Mouse (Mus musculus) heart, embryonic 12.5 days (tissue): ENCODE measurements around the gene Pitx1. TPM values are rescaled to one million over a fixed set of nuclear protein-coding genes. Genes with fewer than 3 reads are reported as not detected.

ENCODE experiments used
- ATAC-seq: fragments of 200-750 bp; cut with Nextera tagmentation; 2 replicates; pipeline ENCODE4 v1.8.0; 2017; ENCODE audit warnings: moderate TSS enrichment, moderate library complexity; ENCODE audit not compliant: insufficient number of reproducible peaks, low FRiP score
- H3K27ac ChIP-seq: fragments of 300-500 bp; sonication (generic); 2 replicates; pipeline ENCODE4 v1.5.1; 2016; ENCODE audit warnings: mild to moderate bottlenecking, moderate library complexity; ENCODE audit not compliant: poor library complexity, severe bottlenecking
- H3K27me3 ChIP-seq: fragments of 300-500 bp; sonication (generic); replicated peaks from 2 replicates; pipeline ENCODE4 v1.6.1; 2016; ENCODE audit warnings: mild to moderate bottlenecking, moderate library complexity
- H3K36me3 ChIP-seq: fragments of 300-500 bp; sonication (generic); 2 replicates; pipeline ENCODE4 v1.6.1; 2016; ENCODE audit warnings: mild to moderate bottlenecking, moderate library complexity
- H3K4me1 ChIP-seq: fragments of 300-500 bp; sonication (generic); replicated peaks from 2 replicates; pipeline ENCODE4 v1.6.1; 2016; ENCODE audit warnings: mild to moderate bottlenecking
- H3K4me2 ChIP-seq: fragments of 300-500 bp; sonication (generic); 2 replicates; pipeline ENCODE4 v1.6.1; 2016; ENCODE audit warnings: mild to moderate bottlenecking, moderate library complexity
- H3K4me3 ChIP-seq: fragments of 300-500 bp; sonication (generic); 2 replicates; pipeline ENCODE4 v1.5.1; 2016; ENCODE audit warnings: mild to moderate bottlenecking
- H3K9ac ChIP-seq: fragments of 300-500 bp; sonication (generic); 2 replicates; pipeline ENCODE4 v1.6.1; 2016; ENCODE audit warnings: mild to moderate bottlenecking, moderate library complexity
- H3K9me3 ChIP-seq: fragments of 300-500 bp; sonication (generic); replicated peaks from 2 replicates; pipeline ENCODE4 v1.6.1; 2016; ENCODE audit warnings: mild to moderate bottlenecking, moderate library complexity
- whole genome bisulfite sequencing: fragments of 180-500 bp; shearing (Covaris S2); methylation state at CpG from one replicate; pipeline ENCODE4 v1.1.7; 2016; 5-methylcytosine and 5-hydroxymethylcytosine counted together
- polyA plus RNA-seq: library from polyadenylated mRNA; unstranded; fragments of >200 nt; fragmentation: Nextera tagmentation; extraction: Ambion mirVana; gene quantifications from 2 replicates; pipeline ENCODE4 v1.2.1, GENCODE M21; 2016

Pitx1 gene
- 0.54 and 0.87 TPM in 2 replicates for polyA plus RNA-seq

DNA sequence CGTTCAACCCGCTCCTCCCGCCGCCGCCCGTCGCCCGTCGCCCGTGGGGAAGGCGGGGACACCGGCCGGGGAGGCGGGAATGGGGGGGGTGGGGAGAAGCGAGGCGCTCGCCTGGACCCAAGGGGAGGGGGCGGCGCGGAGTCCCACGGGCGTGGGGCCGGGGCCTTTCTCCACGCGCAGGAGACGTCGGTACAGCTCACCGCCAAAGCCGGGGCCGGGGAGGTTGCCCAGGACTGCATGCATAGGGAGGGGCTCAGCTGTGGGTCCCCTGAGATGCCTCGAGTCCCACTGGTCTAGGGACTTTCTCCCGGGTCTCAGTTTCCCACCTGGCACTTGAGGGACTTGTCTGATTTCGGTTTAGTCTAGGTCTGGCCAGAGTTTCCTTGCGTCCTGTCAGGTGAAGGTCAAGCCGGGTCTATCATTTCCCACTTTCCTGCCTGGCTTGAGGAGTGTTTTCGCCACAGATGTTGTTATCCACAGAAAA is at the start of gene Pitx1:
TSS of gene Pitx1 (minus strand) at position 51 of the 484 bp plus-strand sequence.
- H3K27me3 ChIP-seq: peaks cover 100% of the 10 kb centered on the region
- 0 out of 2 replicates have a peak within 1 kb of the TSS, but pooled peaks have one; percentile 15 for H3K9ac ChIP-seq
- WGBS: 2% methylated on average over 32 of the region's 36 CpGs
- H3K4me2 ChIP-seq: peak within 1 kb of the TSS; percentile 44
- H3K9me3 ChIP-seq: no peaks in the 10 kb centered on the region
- peak within 1 kb of the TSS; percentile 28 for H3K4me3 ChIP-seq
- no peaks in the 10 kb centered on the region for H3K36me3 ChIP-seq
- no peak for ATAC-seq
- no peak within 1 kb of the TSS for H3K27ac ChIP-seq
- H3K4me1 ChIP-seq: peaks cover 24% of the 10 kb centered on the region

DNA sequence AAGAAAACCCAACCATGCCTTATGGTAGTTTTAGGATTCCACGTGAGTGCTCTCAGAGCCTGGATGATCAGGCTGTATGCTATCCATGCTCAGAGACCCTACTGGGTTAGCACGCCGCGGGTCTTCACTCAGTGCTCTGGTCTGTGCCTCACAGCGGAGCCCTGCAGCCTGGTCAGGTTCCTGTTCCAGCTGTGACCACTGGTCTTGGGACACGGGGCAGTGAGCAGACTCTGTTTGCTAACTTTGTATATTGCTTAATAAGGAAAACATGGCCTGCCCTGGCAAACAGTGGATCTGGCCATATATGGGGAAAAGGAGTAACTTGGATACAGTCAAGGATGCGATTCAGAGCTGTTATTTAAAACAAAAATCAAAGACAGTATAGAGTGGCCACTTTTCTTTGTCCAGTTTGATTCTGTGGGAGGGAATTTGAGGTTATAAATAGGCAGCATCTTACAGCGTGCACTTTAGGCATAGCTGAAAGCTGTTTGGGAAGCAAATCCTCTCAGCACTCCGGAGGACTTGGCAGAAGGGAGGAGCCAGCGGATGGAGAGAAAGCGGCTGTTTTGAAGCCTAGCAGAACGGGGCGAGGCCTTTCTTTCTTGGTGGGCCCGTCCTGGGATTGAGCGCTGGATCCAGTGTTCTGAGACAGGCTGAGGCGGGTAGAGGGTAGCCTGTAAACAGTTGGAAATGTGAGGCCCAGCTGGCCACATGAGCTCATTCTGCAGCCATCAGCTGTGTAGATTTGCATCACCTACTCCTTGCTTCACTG is 45.6 kb upstream of the Pitx1 start:
- H3K9ac ChIP-seq: no peak overlapping the region
- no peaks in the 10 kb centered on the region for H3K36me3 ChIP-seq
- WGBS: 49% methylated on average over 16 of the region's 16 CpGs
- no peaks in the 10 kb centered on the region for H3K9me3 ChIP-seq
- no peaks in the 10 kb centered on the region for H3K27me3 ChIP-seq
- H3K27ac ChIP-seq: no peak overlapping the region
- no peak overlapping the region for H3K4me3 ChIP-seq
- no peak for ATAC-seq
- H3K4me1 ChIP-seq: peaks cover 18% of the 10 kb centered on the region
- H3K4me2 ChIP-seq: no peak overlapping the region

DNA sequence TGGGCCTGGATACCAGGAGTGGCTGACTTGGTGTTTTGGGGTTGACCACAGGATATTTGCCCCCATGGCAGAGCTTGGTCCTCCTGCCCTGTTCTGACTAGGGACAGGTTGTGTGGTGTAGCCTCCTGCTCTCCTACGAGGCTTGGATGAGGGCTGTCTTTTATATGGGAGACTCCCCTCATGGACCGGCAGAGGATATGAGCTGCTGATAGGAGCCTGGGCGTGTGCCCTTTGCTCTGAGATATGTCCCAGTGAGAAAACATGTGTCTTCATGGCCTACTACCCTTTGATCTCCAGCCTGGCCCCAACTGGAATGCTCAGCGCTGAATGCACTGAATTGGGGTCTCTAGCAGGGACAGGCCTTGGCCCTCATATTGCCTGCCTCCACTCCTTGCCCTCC is 42.4 kb upstream of the Pitx1 start:
- H3K4me3 ChIP-seq: no peak overlapping the region
- H3K27ac ChIP-seq: no peak overlapping the region
- peaks cover 5% of the 10 kb centered on the region for H3K9me3 ChIP-seq
- H3K27me3 ChIP-seq: no peaks in the 10 kb centered on the region
- peaks cover 18% of the 10 kb centered on the region for H3K4me1 ChIP-seq
- H3K4me2 ChIP-seq: no peak overlapping the region
- H3K36me3 ChIP-seq: no peaks in the 10 kb centered on the region
- H3K9ac ChIP-seq: no peak overlapping the region
- 50% methylated on average over 4 of the region's 4 CpGs for WGBS
- ATAC-seq: no peak

DNA sequence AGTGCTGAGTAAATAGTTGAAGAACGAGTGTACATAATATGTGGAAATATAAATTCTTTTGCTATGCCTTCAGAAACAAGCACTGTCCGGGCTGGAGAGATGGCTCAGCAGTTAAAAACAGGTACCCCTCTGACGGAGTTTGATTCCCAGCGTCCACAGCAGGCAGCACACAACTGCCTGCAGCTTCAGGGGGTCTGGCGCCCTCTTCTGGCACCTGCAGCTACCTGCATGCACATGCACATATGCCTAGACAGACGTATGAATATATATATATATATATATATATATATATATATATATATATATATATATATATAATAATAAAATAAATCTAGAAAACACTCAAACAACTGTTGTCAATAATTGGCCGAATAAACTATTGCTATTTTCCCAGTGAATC is 35.4 kb upstream of the Pitx1 start:
- Histone ChIP-seq H3K4me2 (no peak overlapping the region), H3K27me3 (no peaks in the 10 kb centered on the region), H3K9me3 (peaks cover 11% of the 10 kb centered on the region), H3K4me1 (peaks cover 14% of the 10 kb centered on the region), H3K36me3 (no peaks in the 10 kb centered on the region), H3K4me3 (no peak overlapping the region), H3K27ac (no peak overlapping the region), H3K9ac (no peak overlapping the region)
- no peak for ATAC-seq
- 82% methylated on average over 7 of the region's 7 CpGs for WGBS

DNA sequence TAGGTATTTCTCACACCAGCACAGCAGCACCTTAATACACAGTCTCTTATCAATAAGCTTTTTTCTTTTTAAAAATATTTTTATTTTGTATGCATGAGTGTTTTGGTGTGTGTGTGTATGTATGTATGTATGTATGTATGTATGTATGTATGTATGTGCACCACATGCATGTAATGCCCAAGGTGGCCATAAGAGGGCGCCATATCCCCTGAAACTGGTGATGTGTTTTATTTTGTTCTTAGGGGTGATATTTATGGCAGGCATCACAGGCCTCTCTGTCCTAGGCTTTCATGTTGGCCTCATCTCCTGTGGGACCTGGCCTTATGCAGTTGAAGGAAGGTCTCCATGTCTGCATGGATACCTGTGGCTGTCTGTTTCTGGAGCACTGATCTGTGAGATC is 34.0 kb upstream of the Pitx1 start:
- no peak overlapping the region for H3K4me2 ChIP-seq
- H3K27ac ChIP-seq: no peak overlapping the region
- peaks cover 14% of the 10 kb centered on the region for H3K4me1 ChIP-seq
- H3K9me3 ChIP-seq: peaks cover 11% of the 10 kb centered on the region
- no peaks in the 10 kb centered on the region for H3K36me3 ChIP-seq
- WGBS: 73% methylated on average over 1 of the region's 1 CpGs
- H3K4me3 ChIP-seq: no peak overlapping the region
- H3K9ac ChIP-seq: no peak overlapping the region
- H3K27me3 ChIP-seq: no peaks in the 10 kb centered on the region
- ATAC-seq: no peak

DNA sequence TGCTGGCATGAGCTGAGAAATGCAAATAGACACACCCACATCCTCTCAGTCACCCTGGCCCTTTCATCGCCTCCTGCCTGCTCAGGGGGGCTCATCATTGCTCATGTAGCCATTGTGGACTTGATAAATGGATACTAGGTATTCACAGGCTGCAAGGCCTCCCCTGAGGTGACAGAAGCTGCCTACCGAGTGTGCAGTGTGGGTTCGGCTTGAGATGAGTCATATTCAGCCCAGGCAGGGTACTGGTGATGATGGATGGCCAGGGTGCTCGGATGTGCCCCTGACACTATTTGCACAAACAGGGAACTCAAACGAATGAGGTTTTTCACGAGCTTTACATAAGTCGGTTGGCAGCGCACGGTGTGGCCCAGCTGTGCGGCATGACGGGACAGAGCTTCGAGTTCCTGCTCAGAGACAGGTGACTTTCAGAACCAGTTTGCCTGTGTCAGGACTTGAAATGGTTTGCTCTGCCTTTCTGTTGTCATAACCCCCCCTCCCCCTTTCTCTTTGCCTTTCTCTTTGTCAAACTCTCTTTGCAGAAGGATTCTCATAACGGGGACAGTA is 31.6 kb upstream of the Pitx1 start:
- no peak overlapping the region for H3K9ac ChIP-seq
- no peak overlapping the region for H3K27ac ChIP-seq
- H3K9me3 ChIP-seq: peaks cover 6% of the 10 kb centered on the region; the same call in 1 of the 2 replicates
- H3K4me3 ChIP-seq: no peak overlapping the region
- H3K4me2 ChIP-seq: no peak overlapping the region
- ATAC-seq: no peak
- H3K4me1 ChIP-seq: peaks cover 14% of the 10 kb centered on the region
- H3K27me3 ChIP-seq: no peaks in the 10 kb centered on the region
- H3K36me3 ChIP-seq: no peaks in the 10 kb centered on the region
- WGBS: 57% methylated on average over 13 of the region's 13 CpGs

DNA sequence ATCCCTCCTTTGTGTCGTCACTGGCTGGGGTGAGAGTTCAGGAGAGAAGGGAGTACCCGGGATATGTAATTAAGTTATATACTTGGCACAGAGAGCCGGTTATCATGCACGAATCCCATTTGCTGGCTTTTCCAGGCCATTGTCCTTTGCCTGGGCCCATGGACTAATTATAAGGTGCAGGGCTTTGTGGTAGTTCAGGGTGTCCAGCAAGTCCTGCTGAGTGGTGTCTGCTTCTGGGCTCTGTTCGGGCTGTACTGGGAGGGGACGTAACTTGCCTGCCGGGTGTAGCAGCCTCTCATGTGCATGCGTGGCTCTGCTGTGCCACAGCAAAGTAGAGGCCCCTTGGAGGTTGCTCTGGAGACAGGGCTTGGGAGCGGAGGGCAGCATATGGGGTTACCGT is 24.5 kb upstream of the Pitx1 start:
- H3K9me3 ChIP-seq: no peaks in the 10 kb centered on the region
- WGBS: 75% methylated on average over 10 of the region's 10 CpGs
- no peak overlapping the region for H3K4me3 ChIP-seq
- H3K36me3 ChIP-seq: no peaks in the 10 kb centered on the region
- no peaks in the 10 kb centered on the region for H3K4me1 ChIP-seq
- peaks cover 42% of the 10 kb centered on the region for H3K27me3 ChIP-seq
- H3K27ac ChIP-seq: no peak overlapping the region
- ATAC-seq: no peak
- H3K4me2 ChIP-seq: no peak overlapping the region
- no peak overlapping the region for H3K9ac ChIP-seq

DNA sequence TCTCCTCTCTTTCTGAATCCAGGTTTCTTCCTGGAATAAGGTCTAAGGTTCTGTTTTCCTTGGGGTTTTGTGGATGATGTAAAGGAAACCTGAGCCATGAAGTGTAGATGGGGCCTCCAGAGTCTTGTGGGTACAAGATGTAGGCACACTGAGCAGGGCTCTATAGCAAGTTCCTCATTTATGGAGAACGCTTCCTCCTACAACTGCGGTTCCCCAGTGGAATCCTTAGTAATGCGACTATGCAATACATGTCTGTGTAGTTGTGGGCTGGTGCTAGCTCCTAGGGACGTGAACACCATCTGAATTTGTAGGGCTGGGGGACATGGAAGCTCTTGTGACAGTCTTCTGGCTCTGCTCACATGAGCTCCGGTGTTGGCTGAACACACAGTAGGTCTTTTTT is 22.5 kb upstream of the Pitx1 start:
- H3K9me3 ChIP-seq: no peaks in the 10 kb centered on the region
- H3K9ac ChIP-seq: no peak overlapping the region
- no peaks in the 10 kb centered on the region for H3K4me1 ChIP-seq
- H3K4me2 ChIP-seq: no peak overlapping the region
- H3K27me3 ChIP-seq: peaks cover 53% of the 10 kb centered on the region
- no peak overlapping the region for H3K4me3 ChIP-seq
- H3K27ac ChIP-seq: no peak overlapping the region
- ATAC-seq: no peak
- 82% methylated on average over 5 of the region's 5 CpGs for WGBS
- H3K36me3 ChIP-seq: no peaks in the 10 kb centered on the region

DNA sequence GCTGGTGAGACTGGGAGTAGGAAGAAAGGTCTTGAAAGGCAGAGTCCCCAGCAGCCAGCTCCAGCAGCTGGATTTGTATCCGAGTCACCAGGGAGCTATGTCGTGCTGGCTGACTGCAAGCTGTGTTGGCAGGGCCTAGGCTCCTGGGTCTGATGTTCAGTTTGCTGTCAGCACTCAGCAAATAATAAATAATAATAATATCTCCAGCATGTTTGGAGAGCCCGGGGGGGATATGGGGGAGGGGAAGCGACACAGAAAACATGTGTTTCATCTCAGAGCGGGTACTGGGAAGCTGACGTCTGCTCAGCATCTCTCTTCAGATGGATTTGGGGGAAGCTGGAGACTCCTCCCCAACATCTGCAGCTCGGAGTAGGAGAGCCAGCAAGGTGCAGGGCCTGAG is 19.8 kb upstream of the Pitx1 start:
- H3K4me3 ChIP-seq: no peak overlapping the region
- no peak overlapping the region for H3K27ac ChIP-seq
- H3K9ac ChIP-seq: no peak overlapping the region
- no peaks in the 10 kb centered on the region for H3K36me3 ChIP-seq
- H3K4me1 ChIP-seq: no peaks in the 10 kb centered on the region
- ATAC-seq: no peak
- H3K9me3 ChIP-seq: no peaks in the 10 kb centered on the region
- WGBS: 59% methylated on average over 7 of the region's 7 CpGs
- H3K27me3 ChIP-seq: peaks cover 53% of the 10 kb centered on the region
- no peak overlapping the region for H3K4me2 ChIP-seq

DNA sequence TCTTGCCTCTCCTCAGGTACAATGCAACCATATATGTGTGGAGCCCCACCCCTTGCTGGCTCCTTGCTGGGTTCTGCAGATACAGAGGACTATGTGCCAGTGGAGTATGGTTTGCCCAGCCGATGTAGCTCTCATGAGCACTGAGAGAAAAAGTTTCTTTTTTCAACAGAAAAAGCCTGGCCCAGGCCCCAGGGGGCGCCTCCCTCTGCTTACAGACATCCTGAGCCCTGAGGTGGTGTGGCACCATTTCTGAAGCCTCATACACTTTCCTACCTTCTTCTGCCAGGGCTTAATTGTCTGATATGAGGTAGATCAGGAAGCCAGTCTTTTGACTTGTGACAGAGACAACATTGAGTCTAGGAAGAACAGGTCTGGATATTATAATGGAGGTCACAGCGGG is 16.2 kb upstream of the Pitx1 start:
- ATAC-seq: no peak
- Histone ChIP-seq H3K9me3 (no peaks in the 10 kb centered on the region), H3K36me3 (no peaks in the 10 kb centered on the region), H3K4me3 (no peak overlapping the region), H3K4me2 (no peak overlapping the region), H3K4me1 (peaks cover 10% of the 10 kb centered on the region), H3K27ac (no peak overlapping the region), H3K9ac (no peak overlapping the region), H3K27me3 (peaks cover 47% of the 10 kb centered on the region)
- 64% methylated on average over 3 of the region's 3 CpGs for WGBS

DNA sequence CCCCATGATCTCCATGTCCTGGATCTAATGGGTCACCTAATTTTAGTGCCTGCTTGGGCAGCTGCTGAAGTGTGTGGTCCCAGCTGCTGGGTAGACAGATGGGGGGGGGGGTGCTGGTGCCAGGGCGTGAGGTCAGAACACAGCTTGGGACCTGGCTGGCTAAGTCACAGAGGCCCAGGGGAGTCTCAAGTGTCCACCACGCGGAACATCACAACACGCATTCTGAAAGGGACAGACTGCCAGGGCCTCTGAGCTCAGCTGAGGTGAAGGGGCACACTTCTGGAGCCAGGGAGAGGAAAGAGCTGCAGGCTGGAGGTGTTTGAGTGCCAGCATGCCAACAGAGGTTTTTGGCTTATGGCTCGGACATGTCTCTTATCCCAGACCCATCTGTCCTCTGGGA is 14.7 kb upstream of the Pitx1 start:
- H3K4me2 ChIP-seq: no peak overlapping the region
- no peaks in the 10 kb centered on the region for H3K36me3 ChIP-seq
- no peak overlapping the region for H3K4me3 ChIP-seq
- no peak overlapping the region for H3K9ac ChIP-seq
- peaks cover 16% of the 10 kb centered on the region for H3K4me1 ChIP-seq
- H3K27ac ChIP-seq: no peak overlapping the region
- no peaks in the 10 kb centered on the region for H3K9me3 ChIP-seq
- 69% methylated on average over 5 of the region's 5 CpGs for WGBS
- peaks cover 42% of the 10 kb centered on the region for H3K27me3 ChIP-seq
- no peak for ATAC-seq
